Mouse (Mus musculus) MEL (cell line): ENCODE measurements around the gene Ttll8.
A peak's percentile ranks its signal among the peaks of the same experiment; 100 is the strongest.

Source experiments
- CTCF ChIP-seq, 3 experiments: IDR thresholded peaks in 2 of 3; conservative IDR thresholded peaks in 1 of 3; 2 replicates each; pipeline ENCODE4 v1.5.1; 2011 to 2012; ENCODE audit warnings: low read length in 3 of 3, low read depth in 2 of 3, mild to moderate bottlenecking in 2 of 3, improper control_type of control experiment in 1 of 3, inconsistent platforms in 1 of 3, mixed read lengths in 1 of 3, moderate library complexity in 1 of 3; ENCODE audit not compliant: control insufficient read depth in 1 of 3, insufficient read depth in 1 of 3, poor library complexity in 1 of 3, severe bottlenecking in 1 of 3
- E2F4 ChIP-seq: IDR thresholded peaks from 2 replicates; pipeline ENCODE4 v1.6.1; 2011; ENCODE audit warnings: low read depth, low read length, improper control_type of control experiment, borderline replicate concordance
- MXI1 ChIP-seq: IDR thresholded peaks from 2 replicates; pipeline ENCODE4 v1.6.1; 2011; ENCODE audit warnings: mild to moderate bottlenecking, low read depth, low read length, improper control_type of control experiment
- TCF12 ChIP-seq: IDR thresholded peaks from 2 replicates; pipeline ENCODE4 v1.6.1; 2014; ENCODE audit warnings: low read depth, mild to moderate bottlenecking, inconsistent platforms, low read length, improper control_type of control experiment, moderate library complexity

DNA sequence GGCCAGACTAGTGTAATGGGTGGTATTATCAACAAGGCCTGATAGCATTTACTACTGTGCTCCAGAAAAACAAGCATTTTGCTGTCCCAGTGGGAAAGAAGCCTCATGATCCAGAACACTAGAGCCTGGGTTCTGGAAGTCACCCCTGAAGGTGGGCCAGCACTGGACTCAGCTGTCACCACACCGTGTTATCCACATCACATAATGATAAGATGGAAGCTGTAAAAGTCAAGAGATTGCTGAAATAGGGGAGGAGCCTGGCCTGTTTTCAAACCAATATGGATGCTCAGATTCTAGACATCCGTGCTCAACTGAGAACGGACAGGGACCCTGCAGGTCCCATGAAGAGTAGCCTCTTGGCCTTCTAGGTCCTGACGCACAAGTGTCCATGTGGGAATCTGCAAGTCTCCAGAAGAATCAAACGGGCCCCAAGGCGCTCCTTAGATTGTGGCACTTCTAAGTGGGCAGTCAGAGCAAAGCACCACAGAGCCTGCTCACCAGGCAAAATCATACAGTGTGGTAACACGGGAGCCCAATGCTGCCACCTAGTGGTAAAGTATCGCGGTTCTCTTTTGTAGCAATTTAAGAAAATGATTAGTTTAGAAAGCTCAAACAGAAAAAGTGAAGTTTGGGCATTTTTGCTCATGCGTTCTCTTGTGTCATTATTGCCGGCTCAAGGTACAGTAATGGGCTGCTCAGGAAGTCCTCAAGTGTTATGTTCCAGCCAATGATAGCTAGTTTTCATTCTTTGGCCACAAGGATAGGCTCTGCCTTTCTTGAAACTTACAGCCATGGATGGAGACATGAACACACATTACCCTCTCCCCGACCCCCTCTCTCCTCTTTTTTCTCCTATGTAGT is 32.9 kb downstream of the Ttll8 start:
- peak; percentile 69 to 87 (median 78) for TF ChIP-seq CTCF (IDR thresholded peaks at IDR 0.05 in 2 of 3, conservative IDR thresholded peaks at IDR 0.05 in 1 of 3; ENCODE audit: control insufficient read depth in 1 of 3, insufficient read depth in 1 of 3, low read depth in 2 of 3, low read length in 3 of 3, poor library complexity in 1 of 3, severe bottlenecking in 1 of 3)
- TF ChIP-seq TCF12, result no peak
- TF ChIP-seq MXI1, result no peak
- no peak for TF ChIP-seq E2F4
